Mouse (Mus musculus) embryonic stem cell, embryonic (primary cell): ENCODE measurements around the gene Hoxa1.

Source experiments
- CTCF ChIA-PET, 4 experiments: fragments of 300-600 bp in 2 of 4; fragments of 350-600 bp in 2 of 4; sonication (Branson Sonifier 250); formaldehyde crosslinking; loops; one replicate each; lab custom pipeline; 2022; ENCODE audit warnings: inconsistent platforms in 2 of 4; lab: Charles Lee
- POLR2A ChIA-PET, 4 experiments: fragments of 300-600 bp in 2 of 4; fragments of 350-600 bp in 2 of 4; sonication (Branson Sonifier 250); formaldehyde crosslinking; loops; one replicate each; lab custom pipeline; 2022; ENCODE audit warnings: antibody characterized with exemption in 4 of 4, inconsistent platforms in 1 of 4; lab: Charles Lee

Hoxa1 gene

DNA sequence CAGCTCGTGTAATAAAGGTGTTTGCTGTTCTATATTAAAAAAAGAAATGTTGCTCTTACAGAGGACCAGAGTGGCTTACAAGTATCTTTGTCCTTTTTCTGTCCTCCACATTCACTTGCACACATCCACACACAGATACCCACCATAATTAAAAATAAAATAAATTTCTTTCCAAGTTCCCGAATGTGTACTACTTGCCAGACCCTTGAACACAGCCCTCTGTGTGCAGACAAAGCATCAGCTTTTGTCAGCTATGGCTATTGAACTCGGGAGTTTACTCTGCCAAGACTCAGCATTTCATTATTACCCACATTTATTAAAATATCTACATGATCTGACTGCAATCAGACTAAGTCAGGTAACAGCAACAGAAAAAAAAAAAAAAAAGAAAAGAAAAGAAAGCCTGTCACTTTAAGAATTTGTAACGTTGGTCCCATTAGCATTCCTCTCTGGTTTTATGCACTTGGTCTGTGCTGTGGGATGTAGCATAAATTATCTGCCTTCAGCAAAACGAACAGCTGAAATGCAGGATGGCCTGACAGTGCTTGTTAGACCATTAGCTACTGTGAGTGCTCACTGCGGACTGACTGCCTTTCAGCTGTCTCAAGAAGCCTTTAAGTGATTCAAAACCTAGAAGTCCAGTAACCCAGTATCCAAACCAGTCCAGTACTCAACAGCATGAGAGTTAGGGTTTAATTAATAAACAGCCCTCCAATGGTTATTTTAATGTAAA is 39.0 kb downstream of the Hoxa1 start:
- ChIA-PET CTCF (no interaction called here), POLR2A (interaction anchor here in 2 of 4 experiments (0.7 to 1.3 kb wide), 3 partner anchors 11 to 78 kb away, joined by 3 to 5 read pairs (median 3); no protein-coding TSS in a partner anchor)

DNA sequence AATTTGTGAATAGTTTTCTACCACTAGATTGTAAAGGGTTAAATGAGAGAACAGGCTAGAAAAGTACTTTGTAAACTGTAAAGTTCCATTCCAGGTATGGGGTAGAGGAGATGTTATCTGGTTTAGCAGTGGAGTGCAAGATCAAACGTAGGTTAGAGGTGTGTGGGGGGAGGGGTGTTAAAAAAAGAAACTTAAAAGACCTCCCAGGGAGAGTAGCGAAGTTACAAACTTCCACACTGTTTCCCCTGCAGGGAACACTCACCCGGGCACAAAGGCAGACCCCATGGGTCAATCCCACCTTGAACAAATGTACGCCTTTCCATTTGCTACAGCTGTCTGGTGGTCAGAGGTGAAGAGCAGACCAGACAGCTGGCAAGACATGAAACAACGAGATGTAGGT is 42.2 kb downstream of the Hoxa1 start:
- POLR2A ChIA-PET: interaction anchor here in 3 of 4 experiments (0.6 to 1.0 kb wide), 5 partner anchors 8 to 42 kb away, joined by 3 to 10 read pairs (median 4); no protein-coding TSS in a partner anchor
- CTCF ChIA-PET: interaction anchor here in 1 of 4 experiments (0.6 kb wide), 1 partner anchor 393 kb away, joined by 3 read pairs; no protein-coding TSS in a partner anchor

DNA sequence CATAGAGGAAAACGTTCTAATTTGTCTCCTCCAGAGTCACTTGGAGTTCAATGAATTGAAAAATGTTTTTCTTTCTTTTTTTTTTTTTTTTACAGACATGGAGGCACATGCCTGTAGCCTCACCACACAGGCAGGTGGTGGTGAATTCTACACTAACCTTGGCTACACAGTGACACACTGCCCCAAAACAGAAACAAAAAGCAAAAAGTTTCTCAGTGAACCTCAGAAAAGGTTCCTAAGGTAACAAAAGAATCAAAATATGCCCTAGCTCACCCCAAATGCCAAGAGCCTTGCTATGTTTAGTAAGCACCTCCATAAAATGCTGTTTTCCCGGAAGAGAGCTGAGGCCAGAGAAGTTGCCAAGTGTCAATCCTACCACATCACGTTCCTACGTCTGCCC is 46.3 kb downstream of the Hoxa1 start:
- POLR2A ChIA-PET: interaction anchor here in 2 of 4 experiments (0.6 to 0.7 kb wide), 3 partner anchors 53 to 197 kb away, joined by 3 read pairs; no protein-coding TSS in a partner anchor
- CTCF ChIA-PET: interaction anchor here in 3 of 4 experiments (0.6 to 1.2 kb wide), 3 partner anchors 23 to 215 kb away, joined by 3 to 5 read pairs (median 4); partner anchors contain the start of gene Hoxa7 (in 1 of the 3)

DNA sequence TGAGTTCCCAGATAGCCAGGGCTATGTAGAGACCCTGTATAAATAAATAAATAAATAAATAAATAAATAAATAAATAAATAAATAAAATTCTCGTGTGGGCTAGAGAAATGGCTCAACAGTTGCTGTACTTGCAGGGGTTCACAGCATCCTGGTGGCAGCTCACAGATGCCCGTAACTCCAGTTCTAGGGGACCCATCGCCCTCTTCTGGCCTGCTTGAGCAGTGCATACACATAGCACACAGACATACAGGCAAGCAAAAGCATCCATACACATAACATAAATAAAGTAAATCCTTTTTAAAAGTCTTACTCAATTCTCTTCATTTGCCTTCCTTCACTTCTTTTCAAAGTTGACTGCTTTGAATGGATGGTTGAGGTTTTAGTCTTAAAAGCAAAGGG is 50.7 kb downstream of the Hoxa1 start:
- CTCF ChIA-PET: interaction anchor here in 2 of 4 experiments (0.6 to 1.2 kb wide), 6 partner anchors 29 to 249 kb away, joined by 3 to 4 read pairs (median 3); partner anchors contain the start of gene Hoxa1 (in 1 of the 2)
- POLR2A ChIA-PET: interaction anchor here in 3 of 4 experiments (0.6 to 1.8 kb wide), 12 partner anchors 9 to 240 kb away, joined by 3 to 5 read pairs (median 4); partner anchors contain the start of gene Skap2 (in 1 of the 3)

DNA sequence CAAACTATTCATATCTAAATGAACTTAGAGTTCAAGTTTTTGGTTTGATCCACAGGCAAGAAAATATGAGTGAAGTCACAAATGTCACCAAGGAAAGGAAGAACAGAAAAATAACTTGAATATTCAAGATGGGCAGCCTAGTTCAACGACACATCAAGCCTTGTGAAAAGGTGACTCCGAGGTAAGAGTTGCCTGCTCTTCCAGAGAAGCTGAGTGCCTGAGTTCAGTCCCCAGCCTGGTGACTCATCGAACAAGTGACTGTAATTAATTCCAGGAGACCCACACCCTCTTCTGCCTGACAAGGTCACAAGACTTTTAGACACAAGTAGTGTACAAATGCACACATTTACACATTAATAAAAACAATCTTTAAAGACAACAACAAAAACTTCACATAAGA is 51.4 kb downstream of the Hoxa1 start:
- CTCF ChIA-PET: interaction anchor here in 2 of 4 experiments (0.6 to 1.2 kb wide), 6 partner anchors 28 to 249 kb away, joined by 3 to 4 read pairs (median 3); partner anchors contain the start of gene Hoxa1 (in 1 of the 2)
- POLR2A ChIA-PET: interaction anchor here (0.5 to 2.0 kb wide), 17 partner anchors 12 to 675 kb away, joined by 3 to 6 read pairs (median 4); partner anchors contain the start of genes Skap2 (in 2 of the 4) and Hoxa4 (in 1 of the 4)

DNA sequence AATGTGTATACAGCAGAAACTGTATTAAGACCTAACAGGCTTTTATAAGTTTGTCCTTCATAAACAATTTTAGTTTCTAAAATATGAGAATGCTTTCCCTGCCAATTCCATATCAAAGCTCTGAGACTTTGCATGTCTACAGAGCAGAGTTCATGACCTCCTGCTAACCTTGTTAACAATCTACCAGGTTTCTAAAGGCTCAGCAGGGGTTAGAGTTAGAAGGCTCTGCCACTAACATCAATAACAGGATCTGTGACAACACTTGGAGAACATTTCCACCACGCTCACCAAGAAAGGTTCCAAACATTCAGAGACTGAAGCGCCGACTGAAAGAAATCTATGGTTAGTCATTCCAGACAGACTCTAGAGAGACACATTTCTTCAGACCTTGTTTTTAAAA is 51.9 kb downstream of the Hoxa1 start:
- ChIA-PET CTCF (interaction anchor here in 1 of 4 experiments (1.8 kb wide), 1 partner anchor 107 kb away, joined by 7 read pairs; no protein-coding TSS in a partner anchor), POLR2A (interaction anchor here in 3 of 4 experiments (0.6 to 2.0 kb wide), 11 partner anchors 9 to 583 kb away, joined by 3 to 7 read pairs (median 5); partner anchors contain the start of genes Hoxa1 (in 1 of the 3), Hoxa4 (in 1 of the 3), Skap2 (in 1 of the 3) and Snx10 (in 1 of the 3))
